Mouse (Mus musculus) T-helper 2 cell (primary cell): ENCODE data around the gene Kat2a.

ENCODE experiments used
- in situ Hi-C: fragments of 300-600 bp; cut with MboI, MseI; formaldehyde crosslinking; loops from one replicate; pipeline ENCODE4 v1.15.1; 2025; ENCODE audit warnings: high pct_unique_total_duplicates

Gene Kat2a

DNA sequence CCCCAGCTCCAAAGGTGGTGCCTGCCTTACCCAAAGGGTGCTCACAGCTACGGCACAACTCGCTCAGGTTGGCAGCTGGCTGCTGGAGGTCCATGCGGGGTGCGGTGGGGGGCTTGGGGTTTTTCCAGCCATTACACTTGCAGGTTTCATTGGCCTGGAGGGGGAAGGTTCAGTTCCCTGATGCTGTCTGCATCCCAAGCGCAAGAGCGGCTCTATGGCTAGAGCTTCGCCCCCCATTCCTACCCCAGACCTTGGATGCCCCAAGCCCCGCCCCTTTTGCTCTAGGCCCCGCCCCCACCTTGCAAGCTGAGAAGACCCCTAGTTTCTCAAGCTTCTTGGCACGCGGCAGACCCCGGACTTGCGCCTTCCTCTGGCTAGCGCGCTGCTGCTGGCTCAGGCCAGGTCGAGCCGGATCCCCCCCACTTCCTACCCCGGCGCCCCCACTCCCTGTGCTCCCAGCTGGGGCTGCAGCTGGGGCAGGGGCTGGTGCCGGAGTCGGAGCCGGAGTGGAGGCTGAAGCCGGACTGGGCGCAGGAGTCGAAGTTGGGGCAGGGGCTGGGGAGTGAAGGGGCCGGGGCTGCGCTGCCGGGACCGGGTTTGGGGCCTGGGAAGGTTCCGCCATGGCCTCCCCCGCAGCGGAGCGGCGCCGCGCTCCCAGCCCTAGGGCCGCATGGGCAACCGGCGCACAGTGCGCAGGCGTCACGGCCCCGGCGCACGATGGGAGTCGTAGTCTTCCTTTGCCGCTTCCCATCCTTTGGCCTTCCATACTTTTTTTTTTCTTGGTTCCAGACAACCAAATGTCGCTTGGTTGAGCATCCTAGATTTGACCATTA is at the start of gene Kat2a:
Gene Kat2a, minus strand, starts transcription at position 683 of the 833 bp plus-strand sequence.
- in situ Hi-C loops, result no loop called here

DNA sequence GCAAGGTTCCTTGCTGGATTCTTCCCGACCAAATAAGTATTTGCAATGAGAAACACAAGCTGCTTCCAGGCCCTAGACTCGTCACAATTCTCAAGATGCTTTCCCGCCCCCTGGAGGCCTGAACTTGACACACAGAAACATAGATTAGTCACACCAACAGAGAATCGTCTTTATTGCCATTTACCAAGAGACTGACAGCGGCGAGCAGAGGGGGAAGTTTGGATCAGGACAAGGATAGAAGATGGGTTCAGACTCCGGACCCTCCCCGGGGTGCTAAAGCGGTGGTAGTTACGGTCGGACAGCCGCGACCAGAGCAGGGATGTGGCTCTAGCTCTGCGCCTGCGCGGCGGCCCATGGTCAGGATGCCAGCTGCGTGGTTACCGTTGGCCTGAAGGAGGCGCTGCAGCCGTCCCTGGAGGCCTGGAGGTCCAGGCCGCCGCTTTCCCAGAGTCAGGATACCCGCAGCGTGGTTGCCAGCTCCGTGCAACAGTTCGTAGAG is 49.3 kb upstream of the Kat2a start:
- in situ Hi-C loops, result no loop called here

DNA sequence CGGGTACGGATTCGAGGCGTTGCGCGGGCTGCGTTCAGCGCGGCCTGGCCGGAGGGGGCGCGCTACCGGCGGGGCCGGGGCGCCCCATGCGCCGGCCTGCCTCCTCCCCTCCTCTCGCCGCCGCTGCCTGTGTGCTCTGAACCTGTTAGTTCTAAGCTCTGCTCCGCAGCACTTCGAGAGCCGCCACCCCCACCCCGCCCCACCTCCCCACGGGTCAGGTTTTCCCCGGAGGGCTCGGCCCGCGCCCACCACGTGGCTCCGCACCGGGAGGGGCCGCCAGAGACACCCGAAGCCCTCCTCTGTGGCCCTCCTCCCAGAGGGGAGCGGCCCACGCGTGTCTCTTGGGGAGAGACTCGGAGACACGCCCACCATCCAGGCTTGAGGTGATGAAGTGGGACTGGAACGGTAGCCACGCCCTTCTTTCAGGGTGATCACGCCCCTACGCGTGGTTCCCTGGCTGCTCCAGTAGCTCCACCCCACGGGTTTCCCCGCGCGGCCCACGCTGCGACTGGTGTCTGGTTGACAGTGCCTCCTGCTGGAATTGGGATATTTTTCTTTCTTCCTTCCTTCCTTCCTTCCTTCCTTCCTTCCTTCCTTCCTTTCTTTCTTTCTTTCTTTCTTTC is 47.5 kb upstream of the Kat2a start, which contains the start of gene Kcnh4:
Gene Kcnh4, minus strand, starts transcription at position 332 of the 623 bp plus-strand sequence.
- in situ Hi-C loops, result no loop called here

DNA sequence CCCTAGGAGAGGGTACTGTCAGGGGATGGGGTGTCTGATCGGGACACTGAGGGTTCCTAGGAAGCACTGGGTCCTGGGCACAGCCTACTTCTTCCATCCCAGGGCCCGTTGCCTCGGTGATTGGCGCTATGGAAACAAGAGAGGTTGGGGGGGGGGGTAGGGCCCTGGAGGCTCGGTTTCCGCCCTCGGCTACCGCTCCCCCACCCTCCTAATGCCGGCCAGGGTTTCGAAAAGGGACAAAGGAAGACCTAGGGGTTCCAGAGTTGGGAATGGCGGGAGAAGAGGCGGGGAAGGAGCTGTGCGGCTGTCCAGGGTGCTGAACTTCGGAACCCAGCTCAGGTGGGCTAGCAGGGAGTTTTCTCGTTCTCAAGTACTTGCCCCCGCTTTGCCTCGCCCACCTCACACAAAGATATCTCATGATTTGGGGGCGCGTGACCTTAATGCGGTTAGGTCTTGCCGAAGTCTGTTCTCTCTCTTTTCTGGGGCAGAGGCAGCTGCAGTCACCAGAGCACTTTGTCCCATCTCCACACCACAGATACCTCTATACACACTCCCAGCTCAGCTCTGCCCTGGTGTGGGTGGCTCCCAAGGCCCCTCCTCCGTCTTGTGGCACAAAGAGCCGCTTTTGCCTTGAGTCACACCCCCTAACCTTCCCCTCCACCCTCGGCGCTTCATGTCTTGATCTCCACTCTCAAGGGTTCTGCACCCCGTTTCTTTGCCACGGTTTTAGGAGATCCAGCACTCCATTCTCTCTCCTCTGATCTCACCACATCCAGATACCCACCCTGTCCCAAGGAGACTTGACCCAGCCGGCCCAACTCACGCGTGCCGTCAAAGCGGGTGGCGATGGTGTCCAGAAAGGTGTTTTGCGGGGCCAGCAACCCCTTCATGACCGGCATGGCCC is 46.7 kb upstream of the Kat2a start:
- in situ Hi-C loops, result no loop called here

DNA sequence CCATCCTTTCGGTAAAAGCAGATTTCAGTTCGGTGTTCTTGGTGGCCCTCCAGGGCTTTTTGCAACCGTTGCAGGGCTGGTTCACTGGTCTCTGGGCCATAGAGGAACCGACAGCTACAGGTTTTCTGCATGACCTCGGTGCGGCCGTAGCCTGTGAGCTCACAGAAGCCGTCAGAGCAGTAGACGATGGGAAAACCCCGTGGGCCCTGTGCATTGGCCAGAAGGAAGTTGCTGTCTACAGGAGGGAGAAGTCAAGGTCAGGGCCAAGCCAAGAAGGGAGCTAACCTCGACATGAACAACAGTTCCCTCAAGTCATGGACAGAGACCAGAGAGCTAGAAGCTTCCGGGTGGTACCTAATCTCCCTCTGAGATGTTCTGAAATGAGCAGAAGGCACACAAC is 45.3 kb upstream of the Kat2a start:
- in situ Hi-C loops, result no loop called here

DNA sequence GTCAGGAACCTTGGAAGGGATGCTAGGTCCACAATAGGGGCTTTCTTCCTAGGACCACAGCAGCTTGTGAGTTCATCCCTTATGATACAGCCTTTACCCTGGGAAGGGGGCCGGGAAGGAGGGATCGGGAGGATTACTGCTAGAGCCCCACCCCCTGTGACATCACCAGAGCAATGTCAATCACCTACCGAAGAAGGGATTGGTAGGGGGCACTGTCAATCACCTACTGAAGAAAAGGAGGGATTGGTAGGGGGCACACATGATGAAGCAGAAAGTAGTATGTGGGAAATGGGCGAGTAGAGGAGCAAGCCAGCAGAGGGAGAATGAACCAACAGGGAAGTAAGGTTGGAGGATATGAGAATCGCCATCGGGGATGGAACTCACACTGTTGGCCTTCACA is 44.2 kb upstream of the Kat2a start:
- in situ Hi-C loops, result no loop called here

DNA sequence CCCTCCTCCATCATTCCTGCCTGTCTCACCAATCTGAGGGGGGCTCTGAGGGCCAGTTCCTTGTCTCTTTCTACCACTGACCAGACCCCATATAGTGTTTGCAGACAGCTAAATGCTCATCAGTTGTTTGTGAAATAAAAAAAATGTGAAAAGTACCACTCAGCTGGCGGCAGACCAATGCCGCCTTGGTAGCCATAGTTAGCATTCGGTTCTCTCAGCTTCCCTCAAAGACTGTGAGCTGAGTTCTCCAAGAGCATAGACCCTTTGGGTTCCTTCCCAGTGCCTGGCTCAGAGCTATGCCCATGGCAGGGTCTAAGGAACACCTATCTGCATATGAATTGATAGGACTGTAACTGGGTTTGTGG is 42.4 kb upstream of the Kat2a start:
- in situ Hi-C loops, result no loop called here

DNA sequence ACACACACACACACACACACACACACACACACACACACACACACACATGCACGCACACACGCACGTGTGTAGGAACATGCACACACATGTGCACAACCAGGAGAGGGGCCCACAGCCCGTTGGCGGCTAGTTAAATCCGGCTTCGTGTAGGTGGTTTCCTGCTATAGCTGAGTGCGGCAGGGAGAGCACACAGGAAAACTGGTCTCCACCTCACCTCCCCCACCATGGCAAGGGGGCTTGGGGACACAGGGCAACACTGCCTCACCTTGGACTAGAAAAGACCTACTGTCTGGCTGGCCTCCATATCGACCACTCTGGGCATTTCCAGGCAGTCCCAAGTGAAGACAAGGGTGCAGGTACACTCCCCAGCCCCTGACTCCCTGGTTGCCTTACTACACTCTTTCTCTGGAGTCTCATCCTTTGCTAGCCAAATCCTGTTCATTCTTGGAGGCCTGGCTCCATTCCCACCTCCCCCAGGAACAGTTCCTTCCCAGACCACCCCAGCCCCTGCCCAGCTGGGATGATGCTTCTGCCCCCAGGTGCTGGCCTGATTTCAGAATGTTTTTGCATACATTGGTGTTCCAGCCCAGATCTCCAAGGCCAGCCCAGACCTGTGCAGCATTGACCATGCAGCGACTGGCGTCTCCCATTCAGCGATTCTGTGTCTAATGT is 41.9 kb upstream of the Kat2a start:
- in situ Hi-C loops, result no loop called here

DNA sequence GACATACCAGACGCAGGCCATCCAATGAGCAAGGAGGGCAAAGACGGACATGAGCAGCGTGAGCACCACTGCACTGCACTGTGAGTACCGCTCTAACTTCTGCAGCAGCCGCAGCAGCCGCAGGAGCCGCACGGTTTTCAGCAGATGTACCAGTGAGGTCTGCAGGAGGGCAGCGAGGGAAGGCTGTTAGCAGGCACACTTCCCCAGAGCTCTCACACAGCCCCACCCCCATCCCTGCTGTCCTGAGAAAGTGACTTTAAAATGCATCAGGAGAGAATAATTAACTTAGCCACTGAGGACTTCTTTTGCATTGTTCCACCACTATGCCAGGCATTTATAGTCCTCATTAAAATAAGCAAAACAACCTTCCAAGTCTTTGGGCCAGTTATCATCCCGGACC is 40.0 kb upstream of the Kat2a start:
- in situ Hi-C loops, result no loop called here

DNA sequence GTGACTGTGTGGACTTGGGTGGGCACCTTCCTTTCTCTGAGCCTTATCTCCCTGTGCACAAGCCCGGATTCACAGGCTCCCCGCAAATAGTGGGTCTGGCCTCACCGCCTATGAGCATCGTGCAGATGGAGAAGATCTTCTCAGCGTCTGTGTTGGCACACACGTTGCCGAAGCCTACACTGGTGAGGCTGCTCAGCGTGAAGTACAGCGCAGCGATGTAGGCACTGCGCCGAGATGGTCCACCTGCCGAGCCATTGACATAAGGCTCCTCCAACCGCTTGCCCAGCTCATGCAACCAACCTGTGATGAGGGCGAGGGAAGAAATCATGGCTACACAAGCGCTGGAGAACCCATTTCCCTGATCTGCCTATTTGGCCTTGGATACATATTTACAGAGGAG is 37.9 kb upstream of the Kat2a start:
- in situ Hi-C loops, result no loop called here

DNA sequence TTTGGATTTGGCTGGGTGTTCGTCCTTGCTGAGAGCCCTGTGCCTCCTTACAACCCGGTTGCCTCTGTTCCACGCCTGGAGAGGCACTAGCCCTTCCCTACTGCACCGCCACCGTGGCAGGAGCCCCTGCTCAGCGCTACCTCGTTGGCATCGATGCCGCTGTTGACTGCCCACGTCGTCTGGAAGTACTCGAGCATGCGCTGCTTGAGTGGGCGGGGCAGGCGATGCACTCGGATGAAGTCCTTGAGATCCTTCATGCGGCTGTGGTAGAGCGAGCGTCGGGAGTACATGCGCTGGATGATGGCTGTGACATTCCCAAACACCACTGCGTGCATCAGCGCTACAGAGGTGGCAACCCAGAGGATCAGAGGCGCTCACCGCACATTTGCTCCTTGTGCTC is 37.2 kb upstream of the Kat2a start:
- in situ Hi-C loops, result no loop called here

DNA sequence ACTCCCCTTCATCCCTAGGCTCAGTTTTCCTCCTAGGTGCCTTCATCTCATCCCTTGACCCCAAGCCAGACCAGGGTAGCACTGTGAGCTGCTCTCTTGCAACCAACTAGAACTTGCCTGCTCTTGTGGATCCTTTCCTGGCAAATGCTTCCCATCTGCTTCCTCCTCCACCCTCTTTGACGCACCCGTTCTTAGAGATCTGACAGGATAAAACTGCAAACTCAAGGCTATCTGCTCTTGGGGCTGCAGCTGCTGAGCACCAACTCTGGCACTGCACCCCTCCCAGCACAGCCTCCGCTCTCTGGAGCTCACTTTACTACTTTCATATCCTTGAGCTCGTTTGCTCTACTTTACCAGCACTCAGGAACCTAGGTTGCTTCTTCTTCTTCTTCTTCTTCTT is 36.4 kb upstream of the Kat2a start:
- in situ Hi-C loops, result no loop called here

DNA sequence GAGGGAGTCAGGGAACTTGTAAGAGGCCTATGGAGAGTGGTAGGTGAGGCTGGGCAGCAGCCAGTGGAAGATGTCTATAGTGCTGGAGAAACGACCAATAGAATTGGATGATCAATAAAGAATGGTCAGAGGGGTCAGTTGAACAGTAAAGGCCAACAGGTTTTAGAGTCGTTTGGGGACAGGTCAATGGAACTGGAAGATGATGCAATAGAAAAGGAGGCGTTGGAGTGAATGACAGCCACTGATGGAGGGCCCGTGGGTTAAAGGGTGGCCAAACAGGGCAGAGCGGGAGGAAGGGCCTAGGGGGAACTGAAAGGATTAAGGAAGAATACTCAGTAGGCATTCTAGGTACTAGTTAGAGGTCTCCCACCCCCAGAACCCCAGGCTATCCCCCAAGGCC is 34.8 kb upstream of the Kat2a start:
- in situ Hi-C loops, result no loop called here

DNA sequence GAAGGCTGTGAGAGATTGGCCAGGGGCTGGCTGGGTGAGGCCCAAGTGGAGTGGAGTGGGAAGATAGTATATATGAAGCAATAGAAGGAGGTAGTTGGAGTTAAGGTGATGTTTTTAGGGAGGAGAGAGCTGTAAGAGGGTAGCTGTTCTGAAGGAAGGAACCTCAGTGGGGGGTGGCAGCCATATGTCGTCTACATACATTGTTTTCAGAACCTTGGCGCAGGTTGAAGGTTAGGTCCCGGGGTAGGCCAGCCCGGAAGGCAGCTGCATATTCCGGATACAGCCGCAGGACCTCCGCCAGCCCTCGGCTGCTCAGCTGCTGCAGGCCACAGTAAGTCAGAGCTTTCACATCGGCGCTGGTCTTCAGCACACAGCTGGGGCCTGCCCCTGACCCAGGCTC is 34.3 kb upstream of the Kat2a start:
- in situ Hi-C loops, result no loop called here

DNA sequence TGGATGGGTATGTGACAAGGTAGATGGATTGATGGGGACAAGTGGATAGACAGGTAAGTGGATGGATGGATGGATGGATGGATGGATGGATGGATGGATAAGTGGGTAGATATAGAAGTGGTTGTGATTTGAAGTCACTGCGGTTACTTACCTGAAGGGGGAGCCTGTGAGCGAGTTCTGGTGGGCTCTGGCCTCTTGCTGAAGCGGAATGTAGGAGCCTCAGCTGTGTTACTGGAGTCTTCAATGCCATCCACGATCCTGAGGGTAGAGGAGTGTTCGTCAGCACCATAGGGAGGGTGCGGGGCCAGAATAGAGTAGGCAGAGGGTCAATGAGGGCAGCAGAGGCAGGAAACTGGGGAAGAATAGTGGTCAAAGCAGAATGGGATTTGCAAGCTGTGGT is 32.8 kb upstream of the Kat2a start:
- in situ Hi-C loops, result no loop called here

DNA sequence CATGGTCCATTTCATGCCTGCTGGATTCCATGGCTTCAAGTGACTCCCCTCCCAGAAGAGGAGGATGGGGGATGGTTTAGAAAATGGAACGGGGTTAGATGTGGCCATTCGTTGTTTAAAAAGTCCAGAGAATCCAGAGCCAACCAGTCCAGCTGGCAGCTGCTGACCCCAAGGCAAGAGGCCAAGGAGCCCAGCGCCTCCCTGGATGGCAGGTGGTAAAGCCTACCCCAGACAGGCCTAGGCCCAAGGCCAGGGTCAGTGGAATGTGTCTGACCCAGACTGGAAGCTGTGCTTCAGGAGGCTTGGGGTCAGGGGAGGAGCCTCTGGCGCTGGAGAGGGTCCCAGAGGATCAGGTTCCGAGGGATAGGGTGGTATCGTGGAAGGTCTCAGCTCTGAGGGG is 29.1 kb upstream of the Kat2a start:
- in situ Hi-C loops, result no loop called here

DNA sequence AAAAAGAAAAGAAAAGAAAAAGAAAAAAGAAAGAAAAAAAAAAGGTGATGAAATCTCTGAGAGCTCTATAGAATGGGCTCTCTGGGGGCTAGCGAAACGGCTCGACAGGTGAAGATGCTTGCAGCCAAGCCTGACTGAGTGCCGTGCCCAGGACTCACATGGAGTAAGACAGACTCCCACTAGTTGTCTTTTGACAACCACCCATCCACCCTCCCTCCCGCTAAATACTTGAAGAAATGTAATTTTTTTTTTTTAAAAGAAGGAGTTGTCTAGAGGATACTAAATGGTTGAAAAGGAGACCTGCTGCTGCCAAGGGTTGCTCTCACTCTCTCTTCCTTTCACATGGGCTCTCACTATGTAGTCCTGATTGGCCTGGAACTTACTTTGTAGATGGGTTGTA is 26.5 kb upstream of the Kat2a start:
- in situ Hi-C loops, result no loop called here

DNA sequence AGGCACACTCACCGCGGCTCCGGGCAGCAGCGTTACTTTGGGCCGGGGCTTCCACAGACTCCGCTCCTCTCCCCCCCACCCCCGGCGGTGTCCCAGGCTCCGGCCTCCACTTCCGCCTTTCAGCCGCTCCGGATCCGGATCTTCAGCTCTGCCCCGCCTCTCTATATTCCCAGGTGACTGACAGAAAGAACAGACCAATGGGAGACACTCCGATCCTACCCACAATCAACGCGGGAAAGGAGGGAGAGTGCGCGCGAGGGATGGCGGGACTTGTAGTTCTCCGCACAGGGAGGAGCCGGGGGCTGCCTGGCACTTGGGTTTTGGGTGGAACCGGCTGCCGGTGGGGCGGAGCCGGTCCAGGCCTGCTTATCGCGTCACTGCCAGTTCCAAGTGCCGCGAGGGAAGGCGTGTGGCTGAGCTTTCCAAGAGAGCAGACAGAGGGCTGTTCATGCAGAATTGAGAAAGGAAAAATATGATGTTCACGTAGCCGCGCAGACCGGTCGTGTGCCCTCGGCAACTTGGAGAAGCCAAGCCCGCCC is 25.9 kb upstream of the Kat2a start, which contains the start of gene Rab5c:
Gene Rab5c, minus strand, starts transcription at position 150 of the 539 bp plus-strand sequence.
- in situ Hi-C loops, result no loop called here

DNA sequence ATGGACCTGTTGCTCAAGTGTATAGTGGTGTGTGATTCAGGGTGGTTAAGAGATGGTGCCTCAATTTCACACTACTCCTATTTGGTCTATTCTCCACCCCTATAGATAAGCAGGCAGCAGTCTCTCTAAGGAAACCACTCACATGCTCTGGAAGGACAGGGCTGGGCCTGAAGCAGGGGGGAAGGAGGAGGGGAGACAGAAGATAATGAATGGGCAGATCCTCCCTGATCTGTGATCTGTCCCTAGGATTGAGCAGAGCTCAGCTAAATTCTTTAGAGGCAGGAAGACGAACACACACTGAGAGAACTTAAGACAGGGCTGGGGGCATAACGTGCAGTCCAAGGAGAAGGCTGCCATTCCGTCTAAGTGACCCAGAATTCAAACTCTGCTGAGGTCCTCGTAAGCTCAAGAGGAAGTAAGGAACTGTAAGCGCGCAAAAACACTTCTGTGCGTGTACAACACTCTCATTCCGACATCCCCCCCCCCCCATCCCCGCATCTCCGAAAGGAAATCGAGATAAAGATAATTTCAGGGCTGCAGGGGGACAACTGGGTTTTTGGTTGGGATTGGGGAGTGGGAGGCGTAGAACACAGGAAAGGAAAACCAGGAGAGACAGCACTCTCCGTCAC is 25.0 kb upstream of the Kat2a start:
- in situ Hi-C loops, result no loop called here

DNA sequence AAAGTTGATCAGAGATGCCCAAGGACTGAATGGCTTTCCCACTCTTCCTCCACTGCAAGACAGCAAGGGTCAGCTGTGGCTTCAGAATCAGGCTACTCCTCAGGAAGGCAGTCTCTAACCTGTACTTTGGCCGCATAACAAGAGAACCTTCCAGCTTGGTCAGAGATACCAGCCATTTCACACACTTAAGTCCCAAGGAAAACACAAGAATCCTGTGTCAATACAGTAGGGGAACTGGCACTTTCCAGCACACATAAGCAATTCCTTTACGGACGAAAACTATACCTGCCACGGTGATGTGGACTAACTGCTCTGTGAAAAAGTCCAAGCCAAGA is 24.4 kb upstream of the Kat2a start:
- in situ Hi-C loops, result no loop called here
